Mouse (Mus musculus) thymus, postnatal 0 days (tissue): ENCODE data around the gene Gripap1. TPM values are rescaled to one million over a fixed set of nuclear protein-coding genes. Genes with fewer than 3 reads are reported as not detected.
"Not testable (repeated sequence)": the region's sequence is repeated elsewhere in the genome, so short reads cannot be mapped to it uniquely, and the experiment has no call there.

Source experiments
- DNase-seq: peaks from one replicate; pipeline ENCODE4 v3.0.0-alpha.2; 2015; ENCODE audit warnings: low spot score
- polyA plus RNA-seq: library from polyadenylated mRNA; unstranded; fragments of >200 nt; fragmentation: Nextera tagmentation; extraction: Ambion mirVana; gene quantifications from 2 replicates; pipeline ENCODE4 v1.2.1, GENCODE M21; 2015

Gripap1 gene
- polyA plus RNA-seq, 1 experiment from 2014 or later, result 48.1 TPM

DNA sequence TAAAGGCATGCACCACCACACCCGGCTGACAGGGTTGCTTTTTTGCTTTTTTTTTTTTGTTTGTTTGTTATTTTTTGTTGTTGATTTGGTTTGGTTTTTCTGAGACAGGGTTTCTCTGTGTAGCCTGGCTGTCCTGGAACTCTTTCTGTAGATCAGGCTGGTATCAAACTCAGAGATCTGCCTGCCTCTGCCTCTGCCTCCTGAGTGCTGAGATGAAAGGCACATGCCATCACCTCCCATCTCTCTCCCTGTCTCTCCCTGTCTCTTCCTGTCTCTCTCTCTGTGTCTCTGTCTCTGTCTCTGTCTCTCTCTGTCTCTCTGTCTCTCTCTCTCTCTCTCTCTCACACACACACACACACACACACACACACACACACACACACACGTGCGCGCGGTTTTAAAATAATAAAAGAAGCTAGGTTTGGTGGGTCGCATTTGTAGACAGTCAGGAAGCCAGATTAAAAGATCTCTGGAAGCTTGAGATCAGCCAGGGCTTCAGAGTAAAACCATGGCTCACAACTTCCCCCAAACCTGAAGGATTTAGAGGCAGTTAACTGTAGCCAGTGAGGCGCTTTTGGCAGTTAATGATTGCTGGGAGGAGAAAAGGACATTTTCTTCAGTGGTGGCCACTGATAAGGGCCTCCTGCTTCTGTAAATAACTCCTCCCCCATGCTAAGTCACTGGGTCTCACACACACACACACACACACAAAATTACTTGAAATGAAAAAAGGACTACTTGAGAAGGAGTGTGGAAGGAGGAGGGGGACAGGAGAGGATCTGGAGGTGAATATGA is 10.9 kb upstream of the Gripap1 start:
- no peak for DNase-seq

DNA sequence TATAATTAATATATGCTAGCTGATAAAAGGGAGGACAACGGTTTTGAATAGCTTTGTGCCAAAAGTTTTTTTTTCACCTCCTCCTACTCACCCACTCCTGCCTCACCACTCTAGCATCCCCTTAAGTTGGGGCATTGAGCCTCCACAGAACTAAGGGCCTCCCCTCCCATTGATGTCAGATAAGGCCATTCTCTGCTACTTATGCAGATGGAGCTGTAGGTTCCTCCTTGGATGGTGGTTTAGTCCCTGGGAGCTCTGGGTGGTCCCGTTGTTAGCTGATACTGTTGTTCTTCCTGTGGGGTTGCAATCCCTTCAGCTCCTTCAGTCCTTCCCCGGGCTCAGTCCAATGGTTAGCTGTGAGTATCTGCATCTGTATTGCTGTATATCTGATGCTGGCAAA is 10.3 kb upstream of the Gripap1 start:
- DNase-seq, result no peak

DNA sequence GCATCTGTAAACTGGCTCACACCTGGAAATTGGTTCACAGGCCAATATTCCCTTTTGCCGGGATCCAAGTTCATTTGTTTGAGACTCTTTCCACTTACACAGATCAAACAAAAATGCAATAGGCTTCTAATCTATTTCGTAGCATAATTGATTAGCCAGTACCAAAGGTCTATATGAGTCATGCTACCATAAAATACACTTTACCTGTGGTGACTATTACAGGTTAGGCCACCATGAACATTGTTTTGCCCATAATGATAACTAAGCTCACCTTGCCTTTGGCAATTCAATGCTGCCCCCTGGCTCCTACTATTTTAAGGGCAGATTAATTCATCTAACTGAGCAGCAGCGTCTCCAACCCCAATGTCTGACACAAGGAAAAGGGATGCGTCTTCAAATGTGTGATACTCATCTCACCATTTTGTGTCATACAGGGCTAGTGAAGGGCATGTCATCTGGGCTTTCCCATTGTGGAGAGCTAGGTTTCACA is 6.9 kb upstream of the Gripap1 start:
- DNase-seq, result no peak

DNA sequence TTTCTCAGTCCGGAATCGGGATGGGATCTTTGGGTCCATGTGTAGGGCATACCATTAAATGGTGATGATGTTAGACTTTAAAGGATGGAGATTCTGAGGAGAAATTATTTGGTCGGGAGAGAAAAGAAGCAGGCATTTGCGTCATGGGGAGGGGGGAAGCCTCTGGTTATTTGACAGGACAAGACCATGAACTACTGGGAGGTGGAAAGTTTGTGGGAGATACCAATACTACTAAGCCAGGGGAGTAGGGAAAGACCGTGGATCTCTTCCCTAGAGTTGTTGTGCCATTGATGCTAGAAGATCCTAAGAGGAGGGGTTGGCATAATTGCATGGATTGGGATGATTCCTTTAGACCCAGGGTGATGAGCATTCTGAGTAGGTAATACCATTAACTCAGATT is 744 bp downstream of the Gripap1 start:
- DNase-seq, result no peak

DNA sequence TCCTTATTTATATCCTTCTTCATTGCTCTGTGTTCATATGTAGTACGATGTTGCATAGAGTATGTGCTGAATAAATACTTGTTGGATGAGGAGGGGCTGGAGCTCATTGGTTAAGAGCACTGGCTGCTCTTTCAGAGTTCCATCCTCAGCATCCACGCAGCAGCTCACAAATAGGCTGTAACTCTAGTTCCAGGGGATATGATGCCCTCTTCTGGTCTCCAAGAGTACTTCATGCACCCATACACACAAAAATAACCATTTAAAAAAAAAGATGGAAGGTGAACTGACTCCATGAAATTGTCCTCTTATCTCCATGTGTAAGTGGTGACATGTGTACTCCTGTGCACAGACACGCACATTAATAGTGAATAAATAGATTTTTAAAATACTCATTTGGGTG is 3.8 kb downstream of the Gripap1 start:
- DNase-seq, result peak; percentile 40

DNA sequence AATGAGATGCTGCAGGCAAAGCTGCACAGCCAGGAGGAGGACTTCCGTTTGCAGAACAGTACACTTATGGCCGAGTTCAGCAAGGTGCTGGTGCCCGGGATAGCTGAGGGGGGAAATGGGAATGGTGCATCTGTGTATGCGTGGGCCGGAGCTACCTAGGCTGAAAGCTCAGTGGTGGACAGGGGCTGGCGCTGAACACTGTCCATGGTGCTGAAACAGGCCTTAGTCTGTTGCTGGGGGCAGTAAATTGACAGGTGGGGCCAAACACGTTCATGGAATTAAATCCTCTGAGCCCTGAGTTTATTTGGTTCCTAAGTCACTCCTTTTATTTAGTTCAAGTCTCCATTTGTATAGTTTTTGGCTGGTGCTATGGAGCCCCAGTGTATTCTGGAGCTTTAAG is 5.5 kb downstream of the Gripap1 start:
- DNase-seq, result peak; percentile 21

DNA sequence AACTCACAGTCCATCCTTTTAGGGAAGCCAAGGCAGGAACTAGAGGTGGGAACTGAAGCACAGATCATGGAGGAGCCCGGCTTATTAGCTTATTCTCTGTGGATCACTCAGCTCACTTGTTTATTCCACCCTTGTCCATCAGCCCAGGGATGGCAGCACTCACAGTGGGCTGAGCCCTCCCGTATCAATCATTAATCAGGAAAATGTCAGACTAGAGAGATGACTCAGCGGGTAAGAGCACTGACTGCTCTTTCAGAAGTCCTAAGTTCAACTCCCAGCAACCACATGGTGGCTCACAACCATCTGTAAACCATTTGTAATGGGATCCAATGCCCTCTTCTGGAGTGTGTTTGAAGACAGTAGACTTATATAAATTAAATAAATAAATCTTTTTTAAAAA is 7.8 kb downstream of the Gripap1 start:
- DNase-seq, result no peak

DNA sequence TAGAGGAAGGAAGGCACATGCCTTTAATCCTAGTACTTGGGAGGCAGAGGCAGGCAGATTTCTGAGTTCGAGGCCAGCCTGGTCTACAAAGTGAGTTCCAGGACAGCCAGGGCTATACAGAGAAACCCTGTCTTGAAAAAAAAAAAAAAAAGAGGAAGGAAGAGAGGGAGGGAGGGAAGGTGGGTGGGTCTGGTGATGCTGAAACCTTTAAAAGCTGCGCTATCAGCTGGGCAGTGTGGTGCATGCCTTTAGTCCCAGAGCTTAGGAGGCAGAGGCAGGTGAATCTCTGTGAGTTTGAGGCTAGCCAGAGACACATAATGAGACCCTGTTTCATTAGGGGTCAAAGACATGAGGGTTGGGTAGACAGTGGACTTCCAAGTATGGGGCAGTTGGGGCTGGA is 12.6 kb downstream of the Gripap1 start:
- not testable (repeated sequence) for DNase-seq

DNA sequence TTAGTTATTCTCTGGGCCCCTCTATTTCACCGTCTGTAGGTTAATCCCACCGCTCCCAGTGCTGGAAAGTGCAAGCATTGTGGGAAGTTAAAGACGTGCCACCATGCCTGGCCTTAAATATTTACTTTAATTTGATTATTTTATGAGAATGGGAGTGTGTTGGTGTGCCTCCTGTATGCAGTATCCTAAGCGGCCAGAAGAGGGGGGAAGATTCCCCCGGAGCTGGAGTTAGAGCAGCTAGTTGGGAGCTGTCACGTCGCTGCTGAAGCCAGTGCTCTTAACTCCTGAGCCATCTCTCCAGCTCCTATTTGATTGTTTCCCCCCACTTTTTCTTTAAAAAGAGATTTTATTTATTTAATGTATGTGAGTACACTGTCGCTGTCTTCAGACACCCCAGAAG is 25.5 kb downstream of the Gripap1 start:
- DNase-seq, result peak; percentile 18

DNA sequence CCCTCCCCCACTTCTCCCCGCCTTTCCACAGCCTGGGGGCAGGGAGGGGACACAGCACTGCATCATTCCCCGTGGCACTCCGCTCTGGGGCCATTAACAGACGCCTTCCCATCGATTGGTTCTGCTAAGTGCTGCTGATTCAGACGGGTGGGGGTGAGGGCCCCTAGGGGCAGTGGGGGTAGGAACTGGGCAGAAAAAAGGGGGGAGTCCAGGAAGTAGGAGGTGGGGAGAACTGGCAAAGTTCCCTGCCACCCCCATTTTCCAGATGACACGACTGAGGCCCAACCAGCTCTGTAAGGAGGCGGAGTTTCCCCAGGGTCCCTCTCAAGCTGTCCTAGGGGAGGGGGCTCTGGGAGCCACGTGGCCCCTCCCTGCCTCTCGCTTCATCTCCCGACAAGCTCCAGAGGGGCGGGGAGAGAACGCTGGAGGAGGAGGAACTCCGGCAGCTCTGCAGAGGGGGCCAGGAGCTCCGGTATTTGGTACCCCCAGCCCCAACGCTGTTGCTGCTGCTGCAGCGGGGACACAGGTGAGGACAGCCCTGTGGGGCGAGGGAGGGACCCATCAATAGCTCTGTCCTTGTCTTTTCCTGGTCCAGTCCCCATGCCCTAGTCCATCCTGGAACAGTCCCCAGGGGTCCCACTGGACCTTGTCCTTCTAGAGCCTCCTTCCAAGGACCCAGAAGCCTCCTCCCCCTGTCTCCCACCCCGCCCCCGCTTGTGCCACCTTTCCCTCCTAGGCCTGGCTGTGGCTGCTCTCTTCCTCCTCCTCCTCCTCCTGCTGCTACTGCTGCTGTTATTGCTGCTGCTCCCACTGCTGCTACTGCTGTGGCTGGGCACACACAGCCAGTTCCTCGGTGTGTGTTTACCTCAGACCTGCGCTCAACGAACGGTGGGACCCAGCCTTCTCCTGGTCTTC is 32.6 kb downstream of the Gripap1 start, which contains the start of gene Kcnd1:
Gene Kcnd1, plus strand, starts transcription at position 425 of the 915 bp plus-strand sequence.
- DNase-seq, result no peak

DNA sequence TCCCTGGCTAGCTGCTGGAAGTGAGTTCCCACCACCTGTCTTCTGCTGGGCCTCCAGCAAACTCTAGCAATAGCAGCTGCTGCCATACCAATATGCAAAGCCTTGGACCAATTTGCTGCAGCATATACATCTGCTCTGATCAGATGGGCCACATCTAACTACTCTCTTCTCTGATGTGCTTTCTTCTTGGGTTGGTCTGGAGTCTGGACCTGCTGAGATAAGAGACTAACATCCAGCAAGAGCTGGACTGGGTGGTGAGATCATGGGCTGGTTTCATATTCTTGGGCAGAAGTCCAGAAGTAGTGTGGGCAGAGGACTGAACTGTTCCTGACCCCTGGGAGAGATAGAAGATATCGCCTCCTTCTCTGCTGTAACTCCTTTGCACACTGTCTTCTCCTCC is 47.6 kb downstream of the Gripap1 start:
- no peak for DNase-seq

DNA sequence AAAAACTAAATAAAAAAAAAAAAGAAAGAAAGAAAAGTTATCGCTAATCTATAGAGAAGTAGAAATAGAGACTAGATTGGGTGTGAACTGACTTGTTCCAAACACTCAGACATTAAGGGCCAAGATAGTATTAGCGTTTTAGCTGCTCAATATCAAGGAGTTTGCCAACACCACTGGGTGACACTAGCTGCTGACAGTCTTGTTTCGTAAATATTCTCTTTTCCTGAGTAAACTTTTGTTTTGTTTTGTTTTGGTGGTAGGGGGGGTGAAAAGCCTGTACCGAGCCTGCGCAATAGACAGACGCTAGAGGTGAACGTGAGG is 51.2 kb downstream of the Gripap1 start:
- no peak for DNase-seq

DNA sequence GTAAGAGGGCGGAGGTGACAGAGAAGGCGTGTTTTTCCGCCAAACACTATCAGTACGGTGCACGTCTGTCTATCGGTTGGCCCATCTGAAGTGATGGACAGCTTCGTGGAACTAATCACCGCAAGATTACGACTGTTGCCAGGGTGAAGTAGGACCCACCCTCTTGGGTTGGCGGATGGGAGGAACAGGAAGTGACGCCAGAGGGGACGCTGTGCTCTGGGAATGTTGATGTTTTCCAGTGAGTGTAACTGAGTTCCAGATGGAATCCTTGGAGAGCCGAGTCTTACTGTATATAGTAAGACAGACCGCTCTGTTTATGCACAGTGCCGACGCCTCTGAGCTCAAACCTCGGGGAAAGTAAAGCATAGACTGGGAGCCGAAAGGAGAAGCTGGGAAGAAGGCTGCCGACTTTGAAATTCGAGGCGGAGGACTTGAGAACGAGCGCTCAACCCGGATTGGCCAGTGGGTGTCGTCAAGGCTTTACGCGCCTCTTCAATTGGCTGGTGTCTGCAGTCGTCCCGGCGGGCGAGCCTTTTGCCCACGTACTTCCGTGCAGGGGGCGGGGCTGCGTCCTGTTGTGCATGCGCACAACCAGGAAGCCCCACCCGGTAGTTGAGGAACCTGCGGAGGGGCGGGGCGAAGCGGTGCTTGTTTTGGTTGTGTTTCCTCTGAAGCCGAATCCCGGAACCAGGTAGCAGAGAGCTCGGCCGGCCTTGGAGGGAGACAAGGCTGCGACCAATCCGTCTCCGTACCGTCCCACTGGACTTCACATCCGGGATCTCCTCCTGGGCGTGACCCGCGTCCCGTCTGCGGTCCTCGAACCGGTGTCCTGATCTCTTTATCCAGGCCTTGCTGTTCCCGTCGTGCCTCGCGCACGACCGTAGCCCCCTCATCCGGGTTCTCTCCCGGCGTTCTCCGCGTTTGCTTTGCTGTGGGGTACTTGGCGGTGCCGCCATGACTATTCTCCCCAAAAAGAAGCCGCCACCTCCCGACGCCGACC is 51.9 kb downstream of the Gripap1 start, which contains the start of gene Otud5:
Gene Otud5, plus strand, starts transcription at position 202 of the 1,000 bp plus-strand sequence.
- DNase-seq, result peak; percentile 96

DNA sequence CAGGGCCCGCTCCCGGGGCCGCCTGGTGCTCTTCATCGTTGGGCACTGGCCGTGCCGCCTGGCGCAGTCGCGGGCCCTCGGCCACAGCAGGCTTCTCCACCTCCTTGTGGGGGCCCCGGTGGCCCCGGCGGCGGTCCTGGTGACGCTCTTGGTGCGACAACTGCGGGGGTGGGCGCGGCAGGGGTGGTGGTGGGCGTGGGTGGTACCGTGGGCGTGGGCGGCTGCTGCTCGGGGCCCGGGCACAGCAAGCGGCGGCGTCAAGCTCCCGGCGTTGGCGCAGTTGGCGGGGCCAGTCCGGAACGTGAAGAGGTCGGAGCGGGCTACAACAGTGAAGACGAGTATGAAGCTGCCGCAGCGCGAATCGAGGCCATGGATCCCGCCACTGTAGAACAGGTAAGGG is 52.8 kb downstream of the Gripap1 start:
- peak; percentile 13 for DNase-seq

DNA sequence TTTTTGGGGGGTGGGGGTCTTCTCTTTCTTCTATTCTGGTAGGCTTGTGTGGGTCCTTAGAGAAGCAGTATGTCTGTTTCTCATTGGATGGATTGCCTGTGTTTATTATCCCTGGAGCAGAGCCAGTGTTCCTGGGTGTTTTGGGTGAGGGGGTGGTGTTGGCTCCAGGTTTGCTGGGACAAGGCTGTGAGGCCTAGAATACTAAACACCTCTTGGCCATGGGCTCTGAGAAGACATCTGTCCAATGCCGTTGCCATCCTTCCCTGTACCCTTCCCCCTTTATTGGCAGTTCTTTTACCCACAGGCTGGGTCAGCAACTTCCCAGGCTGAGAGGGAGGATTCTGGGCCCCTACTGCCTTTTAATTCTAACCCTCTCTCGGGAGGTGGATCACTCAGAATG is 58.3 kb downstream of the Gripap1 start:
- no peak for DNase-seq

DNA sequence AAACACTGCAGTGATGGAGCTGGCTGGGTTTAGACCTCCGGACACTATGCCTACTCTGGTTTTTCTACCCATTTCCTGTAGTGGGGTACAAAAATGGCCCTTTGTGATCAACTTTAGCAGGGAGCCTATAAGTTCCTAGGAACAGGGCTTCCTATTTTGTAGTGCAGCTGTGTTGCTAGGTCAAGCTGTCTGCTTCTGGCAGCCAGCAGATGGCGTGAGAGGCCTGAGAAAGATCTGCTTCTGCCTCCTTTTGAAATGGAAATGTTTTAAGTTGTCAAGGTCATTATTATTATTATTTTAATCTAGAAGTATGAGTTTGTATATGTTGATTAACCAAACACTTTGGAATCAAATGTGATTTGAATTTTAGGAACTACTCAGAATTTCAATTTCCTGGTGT is 65.0 kb downstream of the Gripap1 start:
- peak; percentile 48 for DNase-seq

DNA sequence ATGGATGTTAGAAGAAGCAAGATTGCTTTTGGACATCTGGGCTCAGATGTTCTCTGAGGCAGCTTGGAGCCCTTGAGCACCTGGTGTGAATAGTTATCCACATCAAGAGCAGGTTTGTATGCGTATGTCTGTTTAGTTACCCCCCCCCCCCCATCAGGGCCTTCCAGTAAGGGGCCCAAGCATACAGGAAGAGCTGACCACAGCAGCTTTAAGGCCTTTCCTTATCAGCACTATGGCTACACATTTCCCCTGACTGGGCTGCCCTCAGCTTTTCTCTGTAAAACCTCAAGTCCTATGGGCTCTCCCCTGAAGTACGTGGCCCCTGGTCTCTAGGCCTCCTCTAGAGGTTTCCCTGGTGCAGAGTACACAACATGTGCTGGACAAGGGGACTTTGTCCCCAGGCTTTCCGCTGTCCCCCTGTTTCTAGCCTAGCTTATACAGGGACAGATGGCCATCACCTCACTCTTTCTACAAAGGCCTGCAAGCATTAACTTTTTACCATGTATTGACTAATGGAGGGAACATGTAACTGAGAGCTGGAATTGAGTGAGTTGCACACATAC is 69.7 kb downstream of the Gripap1 start:
- no peak for DNase-seq

DNA sequence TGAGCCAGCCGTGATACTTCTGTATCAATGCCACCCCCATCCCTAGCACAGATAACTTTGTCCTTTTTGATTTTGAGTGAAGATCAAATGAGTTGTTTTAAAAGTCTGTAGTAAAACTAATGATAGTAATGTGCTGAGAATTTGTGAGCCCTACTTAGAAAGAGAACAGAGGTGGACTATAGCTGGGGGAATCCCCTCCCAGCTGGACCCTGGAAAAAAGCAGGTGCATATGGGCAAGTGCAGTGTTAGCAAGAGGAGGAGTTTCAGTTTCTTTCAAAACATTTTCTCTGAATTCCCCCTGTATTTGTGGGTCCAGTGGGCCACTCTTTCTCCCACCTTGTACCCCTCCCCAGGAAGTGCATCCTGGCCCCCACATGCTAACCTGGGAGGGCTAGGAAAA is 73.6 kb downstream of the Gripap1 start:
- no peak for DNase-seq

DNA sequence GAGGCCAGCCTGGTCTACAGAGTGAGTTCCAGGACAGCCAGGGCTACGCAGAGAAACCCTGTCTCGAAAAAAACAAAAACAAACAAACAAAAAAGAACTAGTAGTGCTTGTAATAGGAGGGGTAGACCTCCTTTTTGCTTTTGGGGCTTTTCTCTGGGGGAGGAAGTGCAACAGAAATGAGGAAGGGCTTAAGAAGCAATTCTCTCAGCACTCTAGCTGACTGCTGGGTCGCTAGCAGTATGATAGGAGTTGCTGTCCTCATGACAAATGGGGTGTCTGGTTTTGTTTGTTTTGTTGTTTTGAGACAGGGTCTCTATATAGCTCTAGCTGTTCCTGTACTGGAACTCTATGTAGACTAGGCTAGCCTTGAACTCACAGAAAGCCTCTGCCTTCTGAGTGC is 75.0 kb downstream of the Gripap1 start:
- DNase-seq, result no peak

DNA sequence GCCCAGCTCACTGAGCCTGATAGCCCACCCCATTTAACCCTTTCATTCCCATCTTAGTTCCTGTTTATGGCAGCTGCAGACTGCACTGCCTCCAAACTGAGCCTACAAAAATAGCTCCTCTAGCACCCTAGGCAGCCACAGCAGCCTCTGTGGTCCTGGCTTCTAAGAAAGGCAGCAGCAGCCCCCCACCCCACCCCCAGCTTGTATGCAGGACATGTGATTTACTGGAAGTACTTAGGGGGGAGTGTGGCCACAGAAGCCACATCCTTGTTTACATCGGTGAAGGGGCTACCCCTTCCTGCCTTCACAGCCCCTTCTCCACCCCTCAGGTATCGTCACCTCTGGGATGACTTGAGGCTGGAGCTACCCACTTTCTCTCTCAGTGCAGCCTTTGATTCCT is 75.8 kb downstream of the Gripap1 start:
- DNase-seq, result peak; percentile 48

DNA sequence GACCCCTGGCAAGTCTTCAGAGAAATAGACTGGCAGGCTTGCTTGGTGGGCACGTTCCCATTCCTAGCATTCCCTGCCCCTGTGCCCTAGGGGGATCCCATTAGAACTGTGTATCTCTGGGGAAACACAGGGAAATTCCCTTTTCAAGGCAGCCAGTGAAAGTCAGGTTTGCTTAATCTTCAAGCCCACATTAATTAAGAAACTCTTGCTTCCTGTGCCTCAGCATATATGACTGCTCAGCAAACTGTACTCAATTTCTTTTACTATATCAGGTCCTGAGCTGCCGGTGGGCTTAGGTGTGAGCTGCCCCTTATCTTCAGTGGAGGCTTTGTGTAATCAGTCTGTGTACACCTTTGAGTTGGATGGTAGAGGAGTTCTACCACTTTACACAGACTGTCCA is 76.2 kb downstream of the Gripap1 start:
- no peak for DNase-seq
